Mouse (Mus musculus) CD4-positive helper T cell, adult 2 months (primary cell): ENCODE measurements around the gene Rad9a.

Experiments
- DNase-seq: peaks from one replicate; pipeline ENCODE4 v3.0.0-alpha.2; 2012; ENCODE audit warnings: low read depth, missing footprints, low spot score

The Rad9a gene

DNA sequence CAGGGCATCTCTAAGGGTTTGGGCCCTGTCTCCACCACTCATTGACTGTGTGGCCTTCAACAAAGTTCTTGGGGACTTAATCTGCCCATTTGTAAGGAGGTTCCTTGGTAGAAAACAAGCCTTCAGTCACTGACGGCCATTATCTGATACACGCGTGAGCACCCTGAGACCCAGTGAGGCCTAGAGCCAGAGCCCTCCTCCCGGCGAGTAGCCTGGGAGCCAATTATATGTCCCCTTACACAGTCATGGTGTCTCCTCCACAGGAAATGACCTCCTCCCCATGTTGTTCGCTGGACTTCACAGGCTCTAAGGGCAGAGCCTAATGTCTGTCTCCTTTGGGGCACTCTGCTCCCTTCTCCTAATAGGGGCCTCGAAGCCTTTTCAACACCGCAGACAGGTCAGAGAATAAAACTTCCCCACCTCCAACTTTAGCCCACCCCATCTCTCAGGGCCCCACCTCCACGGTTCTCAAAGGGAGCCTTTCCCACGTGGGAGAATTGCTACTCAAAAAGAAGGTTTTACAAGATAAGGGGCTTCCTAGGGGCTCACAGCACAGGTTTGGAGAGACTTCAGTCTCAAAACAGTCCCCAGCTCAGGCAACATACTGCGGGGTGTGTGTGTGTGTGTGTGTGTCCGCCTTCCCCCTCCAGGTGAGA is 55.0 kb downstream of the Rad9a start:
- DNase-seq, result no peak

GRCm38 (mm10) chr19:4145936-4146335 is 55.5 kb downstream of the Rad9a start:
- DNase-seq, result no peak
